Mouse (Mus musculus): ENCODE results near the gene Eif4b.

The Eif4b gene

GRCm38 (mm10) chr15:102103371-102103946, 29.9 kb downstream of the Eif4b start:
- DNase-seq: no peak

DNA sequence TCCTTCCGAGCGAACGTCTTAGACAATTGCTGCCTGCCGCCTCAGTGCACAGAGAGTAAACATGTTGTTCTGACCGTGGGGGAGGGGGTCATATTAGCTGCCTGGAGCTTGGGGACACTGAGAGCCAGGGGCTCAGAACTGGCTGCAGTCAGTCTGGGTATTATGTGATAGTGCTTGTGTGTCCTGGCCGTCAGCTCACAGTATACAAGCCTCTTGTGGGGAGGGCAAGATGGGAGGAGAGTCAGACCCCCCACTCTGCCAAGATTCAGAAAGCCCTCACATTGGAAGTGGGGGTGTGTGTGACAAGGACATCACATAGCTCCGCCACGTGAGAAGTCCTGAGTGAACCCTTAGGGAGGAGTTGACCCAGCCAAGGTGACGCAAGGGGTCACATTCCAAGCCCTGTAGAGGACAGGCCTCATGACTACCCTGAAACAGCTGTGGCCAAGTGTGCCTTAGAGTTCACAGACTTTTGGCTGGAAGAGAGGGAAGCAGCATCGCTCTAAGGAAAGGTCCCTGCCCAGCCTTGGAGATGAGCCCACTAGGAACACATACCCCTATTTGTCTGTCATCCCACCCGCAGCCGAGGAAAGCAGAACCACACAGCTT, 30.5 kb downstream of the Eif4b start:
- no peak for DNase-seq

GRCm38 (mm10) chr15:102105360-102105759, 31.8 kb downstream of the Eif4b start:
- no peak for DNase-seq

DNA sequence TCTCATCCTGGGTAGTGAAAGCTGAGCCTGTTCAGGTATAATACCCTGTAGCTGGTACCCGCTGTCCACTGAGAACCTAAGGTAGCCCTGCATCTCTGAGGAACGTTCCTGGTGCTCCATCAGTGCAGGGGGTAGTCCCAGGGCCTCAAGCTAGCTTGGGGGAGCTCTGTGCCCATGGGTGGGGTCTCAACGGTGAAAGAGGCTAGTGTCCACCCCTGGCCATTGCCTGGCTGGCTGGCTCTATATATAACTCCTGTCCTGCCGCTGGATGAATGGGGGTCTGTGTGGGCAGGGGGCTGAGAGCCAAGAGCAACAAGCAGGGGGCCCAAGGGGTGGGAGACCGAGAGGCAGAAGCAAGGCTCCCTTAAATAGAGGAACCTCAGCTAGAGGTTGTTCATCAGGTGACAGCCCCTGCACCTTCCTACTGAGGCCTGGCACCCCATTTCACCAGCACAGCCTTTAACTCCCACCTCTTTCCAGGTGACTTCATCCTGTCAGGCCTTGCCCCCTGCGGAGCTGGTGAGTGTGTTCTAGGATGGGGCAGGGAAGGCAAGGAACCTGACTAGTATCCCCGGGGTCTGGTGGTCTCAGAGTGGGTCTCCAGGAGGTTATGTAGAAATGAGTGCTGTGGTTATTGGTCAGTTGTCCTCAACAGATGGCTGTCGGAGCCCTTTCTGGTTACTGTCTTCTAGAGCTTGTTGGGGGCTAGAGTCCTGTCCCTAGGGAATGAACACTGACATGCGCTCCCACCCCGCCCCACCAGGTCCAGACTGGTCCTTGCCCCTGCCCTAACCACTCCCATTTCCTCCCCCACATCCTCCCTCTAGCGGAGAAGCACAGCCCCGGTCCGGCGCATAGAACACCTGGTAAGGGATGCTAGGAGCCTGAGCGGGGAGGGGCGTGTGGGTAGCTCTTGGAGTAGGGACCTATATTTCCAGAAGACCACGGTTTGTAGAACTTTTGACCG, 32.5 kb downstream of the Eif4b start:
- DNase-seq: peak; percentile 64

DNA sequence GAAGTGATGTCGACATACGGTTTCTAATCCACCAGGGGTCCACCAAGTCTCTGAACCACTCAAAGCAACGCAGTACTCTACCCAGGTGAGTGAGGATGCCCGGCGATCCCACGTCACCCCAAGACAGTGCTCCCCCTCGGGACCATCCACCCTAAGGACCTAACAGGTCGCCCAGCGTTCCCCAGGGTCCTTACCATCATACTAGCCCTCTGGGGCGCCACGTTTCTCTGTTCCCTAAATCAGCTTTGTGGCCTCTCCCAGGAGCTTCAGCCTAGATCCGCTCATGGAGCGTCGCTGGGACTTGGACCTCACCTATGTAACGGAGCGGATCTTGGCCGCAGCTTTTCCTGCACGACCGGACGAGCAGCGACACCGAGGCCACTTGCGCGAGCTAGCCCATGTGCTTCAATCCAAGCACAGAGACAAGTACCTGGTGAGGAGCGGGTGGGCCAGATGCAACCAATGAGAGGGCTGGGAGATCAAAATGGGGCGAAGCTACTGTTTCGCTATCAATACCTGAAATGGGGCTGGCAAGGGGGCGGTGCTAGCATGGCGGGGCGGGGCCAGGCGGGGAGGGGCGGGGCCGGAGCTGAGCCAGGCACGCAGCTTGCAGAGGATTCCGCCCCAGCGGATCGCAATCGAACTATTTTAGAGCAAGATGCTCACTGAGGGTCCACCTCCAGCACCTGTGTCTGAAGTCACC, 33.3 kb downstream of the Eif4b start:
- no peak for DNase-seq

DNA sequence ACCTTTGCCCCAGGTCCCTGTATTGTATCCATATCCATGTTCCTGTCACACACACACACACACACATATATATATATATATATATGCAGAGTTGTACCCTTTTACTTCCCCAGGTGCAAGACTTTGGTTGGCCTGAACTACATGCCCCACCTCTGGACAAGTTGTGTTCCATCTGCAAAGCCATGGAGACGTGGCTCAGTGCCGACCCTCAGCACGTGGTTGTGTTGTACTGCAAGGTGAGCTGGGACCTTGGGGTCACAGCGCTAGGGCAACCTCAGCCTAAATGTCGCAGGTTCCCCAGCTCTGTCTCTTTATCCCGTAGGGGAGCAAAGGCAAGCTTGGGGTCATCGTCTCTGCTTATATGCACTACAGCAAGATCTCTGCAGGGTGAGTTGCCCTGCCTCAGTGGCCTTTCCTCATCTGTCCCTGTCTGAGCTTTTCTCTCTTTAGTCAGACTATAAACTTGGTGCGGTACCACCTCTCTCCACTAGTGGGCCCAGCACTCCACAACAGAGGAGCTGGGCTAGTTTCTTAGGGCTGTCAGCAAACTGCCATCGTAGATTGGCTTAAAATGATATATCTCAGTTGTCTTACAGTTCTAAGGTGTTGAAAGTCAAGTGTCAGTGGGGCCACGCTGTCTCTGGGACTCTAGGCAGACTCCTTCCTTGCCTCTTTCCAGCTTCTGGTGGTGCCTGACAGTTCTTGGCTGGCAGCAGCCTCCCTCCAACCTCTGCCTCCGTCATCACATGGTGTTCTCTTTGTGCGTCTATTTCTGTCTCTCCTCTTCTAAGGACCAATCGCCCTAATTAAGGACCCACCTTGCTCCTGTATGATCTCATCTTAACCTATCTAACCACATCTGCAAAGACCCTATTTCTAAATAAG, 34.4 kb downstream of the Eif4b start:
- peak; percentile 74 for DNase-seq

- peak; percentile 81 for DNase-seq
Measured at GRCm38 (mm10) chr15:102108651-102109525, 35.3 kb downstream of the Eif4b start.

DNA sequence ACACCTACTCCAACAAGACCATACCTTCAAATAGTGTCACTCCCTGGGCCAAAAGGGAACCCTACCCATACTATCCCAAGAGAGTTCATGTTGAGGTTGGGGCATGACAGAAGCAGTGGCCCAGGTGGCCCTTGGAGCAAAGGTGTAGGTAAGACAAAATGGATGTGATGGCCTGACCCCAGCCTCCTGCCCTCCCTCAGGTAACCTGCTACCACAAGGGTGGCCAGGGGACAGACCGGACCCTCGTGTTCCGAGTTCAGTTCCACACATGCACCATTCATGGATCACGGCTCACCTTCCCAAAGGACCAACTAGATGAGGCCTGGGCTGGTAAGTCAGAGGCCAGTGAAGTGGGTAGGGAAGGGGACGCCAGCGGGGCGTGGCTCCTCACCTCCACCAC, 36.7 kb downstream of the Eif4b start:
- DNase-seq: no peak

GRCm38 (mm10) chr15:102110701-102111494, 37.3 kb downstream of the Eif4b start:
- DNase-seq: no peak

GRCm38 (mm10) chr15:102111495-102111829, 37.9 kb downstream of the Eif4b start:
- no peak for DNase-seq

DNA sequence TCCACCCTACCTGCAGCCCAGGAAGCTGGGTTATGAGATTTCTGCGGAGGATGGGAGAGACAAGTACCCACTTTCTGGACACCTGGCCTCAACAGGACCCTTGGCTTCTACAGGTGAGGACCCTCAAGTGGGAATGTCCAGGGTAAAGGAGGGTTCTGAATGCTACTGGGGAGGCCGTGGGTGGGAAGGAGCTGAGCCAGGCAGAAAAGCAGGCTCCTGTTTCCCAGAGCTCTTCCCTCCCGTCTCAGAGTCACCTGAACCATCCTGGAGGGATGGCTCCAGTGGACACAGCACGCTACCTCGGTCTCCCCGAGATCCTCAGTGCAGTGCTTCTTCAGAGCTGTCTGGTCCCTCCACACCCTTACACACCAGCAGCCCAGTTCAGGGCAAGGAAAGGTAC, 38.6 kb downstream of the Eif4b start:
- DNase-seq: no peak

- no peak for DNase-seq
Measured at GRCm38 (mm10) chr15:102112827-102113226, 39.3 kb downstream of the Eif4b start.

- no peak for DNase-seq
Measured at GRCm38 (mm10) chr15:102113674-102114073, 40.1 kb downstream of the Eif4b start.

DNA sequence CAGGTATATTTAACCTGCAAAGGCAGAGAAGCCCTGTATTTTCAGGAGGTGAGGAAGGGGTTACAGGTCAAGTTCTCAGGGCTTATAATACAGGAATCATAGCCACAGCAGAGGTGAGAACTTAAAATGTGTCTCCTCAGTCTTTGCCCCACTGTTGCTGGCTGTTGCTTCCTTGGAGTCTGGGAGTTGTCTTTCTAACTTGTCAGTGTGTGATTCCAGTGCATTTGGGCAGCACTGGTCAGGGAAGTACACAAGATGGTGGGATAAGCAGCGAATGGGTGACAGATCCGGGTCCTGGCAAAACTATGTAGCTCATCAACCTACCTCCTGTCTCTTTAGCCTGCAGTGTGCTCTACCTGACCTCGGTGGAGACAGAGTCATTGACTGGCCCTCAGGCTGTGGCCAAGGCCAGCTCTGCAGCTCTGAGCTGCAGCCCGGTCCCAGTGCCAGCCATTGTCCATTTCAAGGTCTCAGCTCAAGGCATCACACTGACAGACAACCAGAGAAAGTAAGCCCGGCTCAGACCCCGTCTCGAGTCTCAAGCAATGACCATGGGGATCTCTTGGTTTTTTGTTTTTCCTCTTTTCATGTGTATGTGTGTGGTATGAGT, 41.2 kb downstream of the Eif4b start:
- DNase-seq: no peak

GRCm38 (mm10) chr15:102115731-102116231, 42.2 kb downstream of the Eif4b start:
- DNase-seq: peak; percentile 25

DNA sequence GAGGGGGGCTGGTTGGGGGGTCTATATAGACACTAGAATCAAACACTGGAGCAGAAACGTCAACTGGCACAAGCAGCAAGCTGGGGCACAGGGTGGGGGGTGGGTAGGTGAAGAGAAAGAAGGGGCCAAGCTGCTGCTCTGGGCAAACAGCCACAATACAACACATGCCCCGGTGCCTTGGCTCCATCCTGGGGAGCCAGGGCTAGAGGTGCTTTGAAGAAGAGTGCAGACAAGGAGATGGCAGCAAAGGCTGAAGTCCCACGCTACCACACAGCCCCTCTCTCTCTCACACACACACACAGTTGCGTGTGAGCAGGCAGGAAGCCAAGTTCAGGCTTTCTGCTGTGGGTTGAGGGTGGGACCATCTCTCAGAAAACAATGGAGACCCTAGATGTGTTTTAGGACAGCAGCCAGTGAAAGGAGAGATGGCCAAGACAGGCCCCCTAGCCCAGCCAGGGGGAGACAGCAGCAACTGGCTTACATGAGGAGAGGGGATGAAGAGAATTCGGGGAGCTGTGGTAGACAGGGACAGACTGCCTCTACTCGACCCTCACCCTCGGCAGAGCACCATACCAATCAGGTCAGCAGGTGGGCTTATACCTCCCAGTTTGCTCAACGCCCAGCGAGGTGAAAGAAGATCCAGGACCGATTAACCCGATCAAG, 43.3 kb downstream of the Eif4b start:
- DNase-seq: no peak

DNA sequence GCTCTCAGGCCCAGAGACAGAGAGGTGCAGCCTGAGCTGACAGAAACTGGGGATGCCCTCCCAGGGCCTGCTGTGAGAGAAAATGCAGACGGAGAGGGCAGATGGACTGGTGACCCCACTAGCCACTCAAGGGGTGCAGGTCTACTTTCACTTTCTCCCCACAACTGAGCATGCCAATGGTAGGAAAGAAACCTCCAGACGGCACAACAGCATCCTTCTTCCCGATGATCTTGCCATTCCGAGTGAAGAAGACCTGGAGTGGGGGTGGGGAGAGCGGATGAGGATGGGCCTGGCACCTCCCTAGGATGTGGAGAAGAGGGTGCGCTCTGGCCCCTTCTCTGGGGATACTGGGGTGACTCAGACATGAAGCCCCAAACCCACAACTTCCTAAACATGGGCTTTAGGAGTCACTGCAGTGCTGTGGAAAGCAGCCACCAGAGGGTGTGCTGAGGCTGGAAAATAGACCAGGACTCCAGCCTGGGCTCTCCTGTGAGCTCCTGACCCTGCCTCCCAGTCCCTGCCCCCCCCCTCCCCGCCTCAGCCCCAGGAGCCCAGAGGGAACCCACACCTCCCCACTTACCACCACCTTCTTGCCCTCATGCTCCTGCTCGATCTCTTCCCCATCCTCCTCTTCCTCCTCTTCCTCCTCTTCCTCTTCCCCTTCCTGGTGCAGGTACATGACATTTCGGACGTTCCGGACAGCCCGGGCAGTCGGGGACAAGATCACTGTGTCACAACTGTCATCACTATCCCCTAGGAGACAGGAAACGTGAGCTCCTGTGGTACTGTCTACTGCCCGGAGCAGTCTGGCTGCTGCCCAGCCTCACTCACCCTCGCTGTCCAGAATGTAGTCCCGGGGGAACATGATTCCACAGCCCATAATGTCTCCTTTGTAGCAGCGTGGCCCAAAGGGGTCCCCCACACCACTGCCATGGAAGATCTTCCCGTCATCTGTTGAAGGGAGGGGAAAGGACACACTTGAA, 44.2 kb downstream of the Eif4b start:
- DNase-seq: no peak

DNA sequence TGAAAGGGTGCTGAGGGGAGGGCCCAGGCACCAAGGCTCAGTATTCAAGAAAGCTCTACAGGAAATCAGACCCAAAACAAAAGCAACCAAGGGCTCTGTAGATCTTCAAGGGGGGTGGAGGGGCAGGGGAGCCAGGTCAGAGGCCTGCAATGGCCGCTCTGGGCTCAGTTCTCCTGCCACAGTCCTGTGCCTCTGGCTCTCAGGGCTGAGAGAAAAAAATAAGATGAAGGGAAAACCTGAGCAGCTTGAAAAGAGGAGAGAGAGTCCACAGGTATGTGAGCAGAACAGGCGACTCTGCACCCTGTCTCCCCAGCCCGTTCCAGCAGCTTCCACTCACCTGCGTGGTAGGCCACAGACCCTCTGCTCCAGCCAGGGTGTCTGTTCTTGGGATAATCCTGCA, 45.0 kb downstream of the Eif4b start:
- DNase-seq: no peak
